Mouse (Mus musculus) adrenal gland, postnatal 4 days (tissue): ENCODE measurements around the gene Supt4a. TPM values are rescaled to one million over a fixed set of nuclear protein-coding genes. Genes with fewer than 3 reads are reported as not detected.

Experiments used
- DNase-seq, 2 experiments: peaks; one replicate each; pipeline ENCODE4 v3.0.0; 2021 to 2022; ENCODE audit warnings: low spot score in 2 of 2, mixed read lengths in 2 of 2
- total RNA-seq, 2 experiments: library from RNA; stranded (reverse); gene quantifications; 2 replicates each; pipeline ENCODE4 v1.2.3; 2021

The Supt4a gene
- total RNA-seq, 2 experiments from 2014 or later, result 88.2 to 89.0 TPM

DNA sequence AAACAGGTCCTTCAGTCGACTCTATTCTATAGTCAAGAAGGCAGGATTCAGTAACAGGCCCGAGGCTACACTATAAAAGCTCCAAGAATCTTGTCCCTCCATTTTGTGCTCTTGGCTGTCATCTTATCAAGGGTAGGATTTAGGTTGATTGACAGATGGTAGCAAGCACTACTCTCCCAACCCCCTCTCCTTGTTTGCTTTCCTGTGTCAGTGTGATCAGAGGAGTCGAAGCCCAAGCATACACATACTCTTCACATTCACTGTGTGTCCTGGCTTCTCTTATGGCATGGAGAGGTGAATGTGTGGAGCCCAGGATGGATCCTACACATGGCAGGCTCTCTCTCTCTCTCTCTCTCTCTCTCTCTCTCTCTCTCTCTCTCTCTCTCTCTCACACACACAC, 13.2 kb downstream of the Supt4a start:
- no peak for DNase-seq

DNA sequence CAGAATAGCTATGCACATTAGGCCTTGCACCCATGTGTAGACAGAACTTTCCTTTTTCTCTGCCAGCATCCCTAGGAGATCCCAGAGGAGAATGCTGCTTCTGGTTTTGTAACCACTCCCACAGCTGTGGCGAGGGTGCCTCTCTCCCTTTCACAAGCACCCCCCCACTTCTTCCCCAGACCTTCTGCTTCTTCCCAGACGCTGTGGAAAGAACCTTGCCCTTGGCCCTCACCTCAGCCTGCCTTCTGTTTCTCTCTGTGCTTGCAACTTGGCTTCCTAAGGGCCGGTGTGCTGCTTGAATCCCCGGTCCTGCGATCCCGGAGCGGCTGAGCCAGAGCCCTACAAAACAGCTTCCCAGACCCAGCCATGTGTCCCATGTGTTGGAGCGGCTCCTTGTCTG, 13.7 kb downstream of the Supt4a start:
- DNase-seq, result no peak

DNA sequence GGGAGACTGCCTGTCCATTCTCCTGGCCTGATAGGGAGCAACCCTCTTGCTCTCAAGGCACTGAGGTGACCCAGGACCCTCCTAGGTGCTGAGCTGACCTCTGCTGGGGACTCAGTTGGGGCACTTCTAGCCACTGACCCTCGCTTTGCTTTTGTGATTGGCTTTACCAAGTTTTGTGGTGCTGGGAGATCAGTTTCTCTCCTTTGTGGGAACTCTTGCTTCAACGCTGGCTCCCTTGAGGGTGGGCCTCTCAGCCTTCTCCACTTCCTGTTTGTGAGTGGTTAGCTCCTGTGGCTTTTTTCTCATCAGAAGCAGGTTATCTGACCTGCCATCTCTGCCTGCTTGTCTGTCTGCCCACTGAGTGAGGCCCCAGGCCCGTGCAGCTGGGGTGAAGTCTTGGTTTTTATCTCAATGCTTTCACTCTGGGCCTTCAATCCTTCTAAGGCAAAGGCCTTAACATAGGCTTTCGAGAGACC, 14.2 kb downstream of the Supt4a start:
- DNase-seq, result no peak

DNA sequence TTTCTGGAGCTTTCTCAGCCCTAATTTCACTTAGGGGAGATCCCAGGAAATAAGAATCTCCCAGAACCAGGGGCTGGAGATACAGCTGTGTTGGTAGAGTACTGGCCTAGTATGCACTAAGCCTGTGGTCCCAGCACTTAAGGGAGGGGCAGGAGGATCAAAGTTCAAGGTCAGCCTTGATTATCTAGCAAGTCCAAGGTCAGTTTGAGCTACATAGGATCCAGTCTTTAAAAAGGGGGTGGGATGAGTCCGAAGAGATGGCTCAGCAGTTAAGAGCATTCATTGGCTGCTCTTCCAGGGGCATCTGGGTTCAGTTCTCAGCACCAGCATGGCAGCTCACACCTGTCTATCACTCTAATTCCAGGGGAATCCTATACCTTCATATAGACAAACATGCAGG, 15.0 kb downstream of the Supt4a start:
- DNase-seq, result no peak

DNA sequence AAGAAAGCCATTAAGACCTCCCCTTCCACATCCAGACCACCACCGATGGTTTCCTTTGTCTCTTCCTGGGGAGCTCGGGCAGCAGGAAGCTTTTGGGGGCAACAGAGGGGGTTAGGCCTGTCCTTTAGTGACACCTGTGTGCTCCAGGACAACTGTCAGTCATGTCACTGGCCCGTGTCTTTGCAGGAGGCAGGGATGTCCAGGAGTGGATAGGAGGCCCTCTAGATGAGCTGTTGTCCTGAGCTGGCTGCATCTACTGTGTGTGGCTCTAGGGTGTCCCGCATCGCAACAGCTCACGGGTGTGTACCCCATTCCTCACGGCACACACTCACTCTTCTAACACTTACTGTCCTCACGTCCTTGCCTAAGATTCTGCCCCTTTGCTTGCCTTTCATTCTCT, 15.9 kb downstream of the Supt4a start:
- DNase-seq, result no peak

DNA sequence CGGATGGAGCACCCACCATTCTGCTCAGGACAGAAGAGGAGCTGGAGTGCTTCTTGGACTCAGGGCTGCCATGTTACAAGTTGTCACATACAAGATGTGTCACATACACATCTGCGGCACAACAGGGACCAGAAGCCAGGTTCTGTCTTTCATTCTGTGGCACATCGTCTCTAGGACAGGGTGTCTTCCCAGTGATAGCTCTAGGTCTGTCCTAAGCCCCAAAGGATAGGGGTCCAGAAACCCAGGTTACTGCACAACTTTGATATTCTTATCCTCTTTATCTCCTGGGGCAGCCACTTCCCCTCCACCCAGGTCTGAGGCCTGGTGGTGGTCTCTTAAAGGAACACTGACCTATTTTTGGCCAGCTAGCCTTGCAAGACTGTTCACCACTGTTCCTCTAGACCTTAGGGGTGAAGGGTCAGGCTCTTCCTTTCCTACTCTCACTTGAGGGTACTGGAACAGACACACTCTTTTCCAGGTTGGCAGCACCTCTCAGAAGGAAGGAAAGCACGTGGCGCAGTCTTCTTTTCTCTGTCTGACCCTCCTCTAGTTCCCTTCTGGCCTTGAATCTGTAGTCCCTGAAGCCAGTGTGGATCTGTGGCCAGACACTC, 16.6 kb downstream of the Supt4a start:
- DNase-seq, result no peak

DNA sequence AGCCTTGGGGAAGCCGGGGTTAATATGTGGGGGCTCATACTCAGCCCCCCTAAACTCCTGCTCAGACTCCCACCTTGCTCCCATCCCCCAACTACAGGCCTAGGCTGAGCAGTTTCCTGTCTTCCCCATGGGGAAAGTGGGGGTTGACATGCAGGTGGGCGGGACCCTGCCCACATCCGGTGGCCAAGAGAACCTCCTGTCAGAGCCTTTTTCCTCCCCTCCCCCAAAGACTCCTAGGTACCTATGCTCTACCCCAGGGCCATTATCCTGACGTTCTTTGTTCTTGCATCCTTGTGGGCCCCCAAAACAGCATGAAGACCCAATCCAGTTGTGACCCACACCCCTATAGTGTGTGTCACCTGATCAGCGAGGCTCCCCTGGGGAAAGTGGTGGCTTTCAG, 17.3 kb downstream of the Supt4a start:
- DNase-seq, result no peak

DNA sequence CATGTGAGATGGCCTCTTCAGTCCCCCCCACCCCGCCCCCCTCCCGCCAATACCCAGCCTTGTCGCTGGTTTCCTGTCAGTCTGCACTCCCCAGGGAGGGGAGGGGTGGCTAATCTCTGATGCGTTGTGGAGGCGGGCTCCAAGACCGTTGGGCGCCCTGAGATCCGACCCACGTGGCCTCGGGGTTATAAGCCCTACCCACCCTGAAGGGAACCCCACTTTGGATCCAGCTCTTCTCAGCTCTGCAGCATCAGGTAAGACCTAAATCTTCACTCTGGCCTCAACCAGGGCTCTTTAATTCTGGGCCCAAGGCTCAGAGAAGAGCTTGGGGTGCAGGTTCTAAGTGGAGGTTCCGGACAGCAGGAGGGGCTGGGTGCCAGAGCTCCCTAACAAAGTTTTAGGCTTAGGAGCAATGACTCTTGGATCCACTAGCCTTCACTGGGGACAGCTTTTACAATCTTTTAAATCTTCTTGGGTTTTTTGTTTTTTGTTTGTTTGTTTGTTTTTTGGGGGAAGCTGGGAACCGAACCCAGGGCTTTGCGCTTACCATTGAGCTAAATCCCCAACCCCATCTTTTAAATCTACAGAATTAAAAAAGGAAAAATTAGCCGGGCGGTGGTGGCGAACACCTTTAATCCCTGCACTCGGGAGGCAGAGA, 18.1 kb downstream of the Supt4a start:
- no peak for DNase-seq

DNA sequence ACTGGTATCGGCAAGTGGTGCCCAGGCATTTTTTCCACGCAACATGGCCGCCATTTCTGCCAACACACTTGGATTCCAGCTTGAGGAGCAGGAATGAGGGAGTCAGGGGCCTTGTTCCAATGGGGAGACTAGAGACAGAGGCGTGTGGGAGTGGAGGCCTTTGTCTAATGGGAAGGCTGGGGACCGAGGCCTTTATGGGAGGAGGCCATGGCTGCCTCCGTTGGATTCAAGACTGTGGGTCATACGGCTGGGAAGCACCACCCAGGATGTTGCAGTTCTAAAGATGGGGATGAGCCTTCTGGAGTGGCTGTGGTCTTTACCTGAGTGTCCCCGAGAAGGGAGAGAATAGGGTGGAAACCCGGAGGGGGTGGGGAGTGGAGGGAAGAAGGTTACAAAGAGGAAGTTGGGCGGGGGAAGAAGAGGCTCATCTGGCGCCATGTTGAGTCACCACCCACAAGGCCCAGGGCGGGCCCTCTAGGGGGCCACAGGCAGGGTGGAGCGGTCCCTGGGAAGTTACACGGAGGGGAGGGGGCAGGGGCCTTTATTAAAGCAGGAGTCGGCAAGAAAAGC, 19.0 kb downstream of the Supt4a start:
- no peak for DNase-seq

DNA sequence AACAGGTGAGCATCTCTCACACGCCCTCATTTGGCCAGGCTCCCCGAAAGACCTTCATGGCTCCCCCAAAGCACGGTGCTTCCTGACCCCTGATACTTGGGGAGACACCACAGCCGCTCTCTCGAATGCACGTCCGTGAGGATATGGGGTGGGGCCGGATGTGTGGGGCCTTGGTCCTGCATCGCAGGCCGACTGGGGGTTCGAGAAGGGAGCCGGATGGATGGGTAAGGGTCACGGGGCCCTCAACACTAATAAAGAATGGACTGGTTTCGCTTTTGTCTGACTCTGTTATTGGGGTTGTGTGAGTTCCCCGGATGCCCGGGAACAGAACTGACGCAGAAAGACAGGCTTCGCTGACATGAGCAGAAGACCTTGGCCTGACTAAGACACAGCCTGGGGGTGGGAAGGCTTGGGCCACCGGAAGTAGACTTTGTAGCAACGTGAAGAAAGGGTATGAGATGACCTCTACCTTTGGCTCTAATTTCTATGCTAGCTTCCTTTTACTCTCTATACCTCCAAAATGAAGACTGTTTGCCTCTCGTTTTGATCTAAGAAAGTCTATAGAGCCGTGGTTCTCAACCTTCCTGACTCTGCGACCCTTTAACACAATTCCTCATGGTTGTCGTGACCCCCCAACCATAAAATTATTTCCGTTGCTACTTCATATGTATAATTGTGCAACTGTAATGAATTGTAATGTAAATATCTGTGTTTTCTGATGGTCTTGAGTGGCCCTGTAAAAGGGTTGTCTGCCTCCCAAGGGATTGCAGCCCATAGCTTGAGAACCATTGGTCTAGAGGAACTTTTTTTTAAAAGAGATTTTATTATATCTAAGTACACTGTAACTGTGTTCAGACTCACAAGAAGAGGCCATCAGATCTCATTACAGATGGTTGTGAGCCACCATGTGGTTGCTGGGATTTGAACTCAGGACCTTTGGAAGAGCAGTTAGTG, 19.9 kb downstream of the Supt4a start:
- no peak for DNase-seq

DNA sequence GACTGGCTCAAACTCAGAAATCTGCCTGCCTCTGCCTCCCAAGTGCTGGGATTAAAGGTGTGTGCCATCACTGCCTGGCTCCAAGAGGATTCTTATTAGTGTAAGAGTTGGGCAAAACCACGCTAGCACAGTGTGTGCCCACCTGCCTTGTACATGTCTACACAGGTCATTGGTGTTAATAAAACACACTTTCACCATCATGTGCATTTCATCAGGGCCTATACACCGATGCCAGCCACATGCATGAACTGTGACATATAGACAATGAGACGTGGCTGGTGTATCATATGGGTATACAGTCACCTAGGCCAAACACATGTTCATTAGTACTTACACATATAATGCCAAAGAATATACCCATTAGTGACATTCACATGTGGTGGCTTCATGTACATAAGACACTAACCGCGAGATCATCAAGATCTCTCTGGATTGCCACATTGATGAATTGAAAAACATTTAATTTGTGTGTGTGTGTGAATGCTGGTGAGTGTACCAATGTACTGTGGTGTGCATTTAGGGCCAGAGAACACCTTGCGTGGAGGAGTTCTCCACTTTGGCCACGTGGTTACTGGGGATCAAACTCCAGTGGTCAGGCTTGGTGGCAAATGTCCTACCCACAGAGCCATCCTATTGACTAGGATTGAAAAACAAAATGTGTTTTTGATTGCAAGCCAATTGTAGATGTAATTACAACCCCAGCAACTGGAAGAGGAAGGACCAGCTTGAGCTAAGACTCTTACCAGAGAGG, 21.0 kb downstream of the Supt4a start:
- no peak for DNase-seq

DNA sequence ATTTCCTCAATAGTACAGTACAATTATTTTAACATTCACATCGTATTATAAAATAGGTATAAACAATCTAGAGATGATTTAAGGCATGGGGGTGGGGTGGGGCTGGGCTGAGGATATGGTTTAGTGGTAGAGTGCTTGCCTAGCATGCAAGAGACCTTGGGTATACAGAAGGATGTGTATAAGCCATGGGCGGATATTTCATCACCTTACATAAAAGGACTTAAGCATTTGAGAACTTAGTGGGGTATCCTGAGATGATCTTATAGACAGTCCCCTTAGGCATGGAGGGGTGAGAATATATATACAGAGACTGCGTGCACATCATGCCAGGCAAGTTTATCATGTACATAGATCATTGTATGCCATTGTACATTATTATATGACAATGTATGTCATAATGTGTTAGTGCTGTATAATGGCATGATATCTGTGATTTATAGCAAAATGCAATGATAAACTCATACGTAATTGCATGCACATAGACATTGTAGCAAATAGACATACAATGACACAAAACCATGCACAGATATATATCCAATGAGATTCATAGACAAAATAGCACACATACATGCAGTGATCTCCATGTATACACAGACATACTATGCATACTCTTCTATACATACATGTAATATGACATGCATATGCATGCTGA, 21.7 kb downstream of the Supt4a start:
- no peak for DNase-seq

DNA sequence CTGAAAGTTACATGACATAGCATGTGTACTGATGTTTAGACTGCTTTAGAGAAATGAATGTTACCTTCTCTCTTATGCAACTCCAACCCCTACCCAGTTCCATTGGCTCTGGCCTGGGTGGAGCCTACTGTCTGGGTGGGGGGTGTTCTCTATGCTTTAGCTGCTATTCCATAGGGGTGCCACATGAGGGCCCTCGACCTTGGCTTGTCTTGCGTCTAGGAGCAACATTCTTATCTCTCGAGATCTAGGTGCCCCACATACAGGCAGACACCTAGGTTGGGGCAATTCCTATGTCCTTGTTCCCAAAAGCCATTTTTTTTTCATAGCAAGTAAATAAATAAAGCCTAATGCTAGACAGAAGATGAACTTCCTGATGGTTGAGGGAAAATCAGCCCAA, 22.3 kb downstream of the Supt4a start:
- no peak for DNase-seq

DNA sequence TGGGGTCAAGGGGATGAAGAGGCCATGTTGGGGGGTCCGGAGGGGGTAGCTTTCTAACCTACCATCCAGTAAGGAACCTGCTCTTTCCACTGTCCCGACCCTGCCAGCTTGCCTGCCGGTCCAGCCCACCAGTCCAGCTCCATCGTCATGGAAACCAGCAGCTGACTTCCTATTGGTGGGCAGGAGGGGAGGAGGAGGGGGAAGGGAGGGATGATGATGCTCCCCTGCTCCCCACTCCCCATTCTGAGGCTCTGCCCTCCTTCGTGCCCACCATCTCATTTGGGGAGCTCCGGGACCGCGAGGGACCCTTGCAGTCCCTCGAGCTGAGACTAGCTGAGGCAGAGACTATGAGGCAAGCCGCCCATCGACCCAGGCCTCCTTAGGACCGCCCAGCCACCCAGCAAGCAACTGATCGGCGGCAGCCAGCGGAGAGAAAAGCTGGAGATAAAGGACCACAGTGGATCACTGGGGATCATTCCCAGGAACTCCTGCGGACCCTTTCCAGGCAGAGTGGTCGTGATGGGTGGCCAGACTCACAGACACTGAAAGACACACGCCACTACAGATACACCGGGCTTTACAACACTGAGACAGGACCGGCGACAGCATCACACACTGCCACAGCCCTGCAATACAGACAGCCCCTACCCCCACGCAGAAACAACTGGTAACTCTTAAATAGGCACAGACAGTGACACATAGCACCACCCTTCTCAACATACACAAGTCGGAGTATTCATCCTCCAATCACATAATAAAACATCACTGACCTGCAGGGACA, 23.1 kb downstream of the Supt4a start, which contains the start of gene Tspoap1:
TSS of gene Tspoap1 (plus strand) at position 241 of the 781 bp plus-strand sequence.
- no peak for DNase-seq

DNA sequence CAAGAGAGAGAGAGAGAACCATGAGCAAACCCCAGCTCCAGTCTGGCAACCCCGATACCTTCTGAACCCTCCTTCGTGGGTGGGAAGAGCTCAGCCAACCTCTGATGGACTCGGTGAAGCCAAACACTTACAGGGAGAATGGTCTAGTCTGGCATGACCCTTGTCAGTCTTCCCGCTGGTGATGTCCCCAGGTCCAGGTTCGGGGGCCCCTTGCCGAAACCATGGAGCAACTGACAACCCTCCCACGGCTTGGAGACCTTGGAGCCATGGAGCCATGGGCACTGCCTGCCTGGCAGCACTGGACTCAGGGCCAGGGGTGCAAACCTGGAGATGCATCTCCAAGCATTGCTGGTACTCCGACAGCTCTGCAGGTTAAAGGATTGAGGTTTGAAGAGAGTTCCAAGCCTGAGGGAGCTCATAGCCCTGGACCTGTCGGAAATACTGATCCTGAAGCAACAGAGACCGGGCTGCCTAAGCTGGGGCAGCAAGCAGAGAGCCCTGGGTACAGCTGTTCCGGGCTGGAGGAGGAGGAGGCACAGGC, 23.9 kb downstream of the Supt4a start:
- DNase-seq, result no peak

DNA sequence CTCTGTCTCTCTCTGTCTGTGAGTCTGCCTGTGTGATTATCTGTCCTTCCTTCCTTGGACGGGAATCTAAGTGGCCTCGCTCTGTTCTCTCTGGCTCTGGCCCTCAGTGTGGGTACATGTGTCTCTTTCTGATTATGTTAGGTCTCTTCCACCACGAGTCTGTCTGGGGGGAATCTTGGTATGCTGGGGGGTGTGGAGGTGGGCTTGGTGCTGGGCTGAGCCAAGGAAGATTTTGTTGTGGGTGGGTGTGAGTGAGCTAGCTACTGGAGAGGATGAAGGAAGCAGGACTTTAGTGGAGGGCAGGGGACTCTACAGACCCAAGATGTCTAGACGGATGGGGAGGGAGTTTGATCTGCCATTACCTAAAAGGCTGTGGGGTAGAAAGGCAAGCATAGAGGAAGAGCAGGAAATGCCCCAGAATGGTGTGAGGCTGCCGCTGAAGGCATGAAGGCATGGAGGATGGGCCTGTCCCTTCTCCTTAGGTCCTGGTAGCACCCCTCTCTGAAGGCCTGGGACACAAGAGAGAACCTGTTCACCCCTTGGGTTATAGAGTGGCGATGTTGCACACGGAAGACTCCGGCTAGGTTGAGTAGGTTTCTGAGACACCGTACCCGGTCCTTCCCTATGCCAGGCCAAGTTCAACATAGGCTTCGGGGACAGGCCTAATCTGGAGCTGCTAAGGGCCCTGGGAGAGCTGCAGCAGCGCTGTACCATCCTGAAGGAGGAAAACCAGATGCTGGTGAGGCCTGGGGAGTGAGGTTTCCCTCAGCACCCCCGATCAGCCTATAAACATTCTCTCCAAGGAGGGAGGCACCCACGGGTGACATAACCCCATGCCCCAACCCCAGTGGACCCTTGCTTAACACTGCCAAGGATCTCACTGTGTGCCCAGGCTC, 24.7 kb downstream of the Supt4a start:
- no peak for DNase-seq

DNA sequence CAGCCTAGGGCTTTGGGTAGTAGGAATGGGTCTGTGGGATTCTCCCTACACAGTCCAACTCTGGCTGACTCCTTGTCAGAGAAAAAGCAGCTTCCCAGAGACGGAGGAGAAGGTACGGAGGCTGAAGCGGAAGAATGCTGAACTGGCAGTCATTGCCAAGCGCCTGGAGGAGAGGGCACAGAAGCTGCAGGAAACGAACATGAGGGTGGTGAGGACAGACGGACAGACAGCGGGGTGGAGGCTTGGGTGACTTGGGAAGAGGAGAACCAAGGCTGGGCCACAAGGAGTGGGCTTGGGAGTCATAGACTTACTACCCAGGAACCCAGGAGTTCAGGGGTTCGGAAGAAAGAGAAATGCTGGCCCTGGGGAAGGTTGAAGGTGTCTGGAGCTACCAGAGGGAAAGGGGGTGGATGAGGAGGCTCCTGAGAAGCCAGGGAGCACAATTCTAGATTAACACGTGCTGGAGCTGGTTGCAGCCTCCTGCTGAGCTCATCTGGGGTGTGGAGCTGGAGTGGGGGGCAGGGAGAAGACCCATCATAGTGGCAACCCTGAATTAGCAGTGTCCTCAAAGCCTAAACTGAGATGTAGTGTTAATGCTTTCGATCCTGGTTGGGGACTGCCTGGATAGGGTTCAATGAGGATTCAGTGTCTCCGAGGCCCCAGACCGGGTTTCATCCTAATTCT, 25.5 kb downstream of the Supt4a start:
- no peak for DNase-seq
